Mouse (Mus musculus) heart, adult 2 months (tissue): Measurements from ENCODE around the gene 1700016D06Rik.
A peak's percentile ranks its signal among the peaks of the same experiment; 100 is the strongest.

Source experiments
- CTCF ChIP-seq: fragments of 200-600 bp; IDR thresholded peaks from 2 replicates; pipeline ENCODE4 v1.8.1; 2022; ENCODE audit warnings: antibody characterized with exemption, mild to moderate bottlenecking, moderate library complexity
- EP300 ChIP-seq: fragments of 200-500 bp; IDR thresholded peaks from 2 replicates; pipeline ENCODE4 v1.6.1; 2011; ENCODE audit warnings: low read depth, low read length, control low read depth; ENCODE audit not compliant: insufficient read depth
- POLR2A ChIP-seq: fragments of 200-500 bp; IDR thresholded peaks from 2 replicates; pipeline ENCODE4 v1.6.1; 2011; ENCODE audit warnings: mild to moderate bottlenecking, low read depth, low read length, control low read depth; ENCODE audit not compliant: insufficient read depth

- TF ChIP-seq CTCF (no peak), POLR2A (no peak), EP300 (0 out of 2 replicates have a peak, but pooled peaks have one; percentile 47)
Measured at GRCm38 (mm10) chr8:11614126-11614835, 86.6 kb downstream of the 1700016D06Rik start.
